Mouse (Mus musculus) G1E (cell line): ENCODE data around the gene Hsd17b2.

Experiments
- CTCF ChIP-seq: IDR thresholded peaks from 2 replicates; pipeline ENCODE4 v1.5.1; 2012; ENCODE audit warnings: low read depth, low read length, inconsistent platforms, mixed read lengths
- GATA1 ChIP-seq: IDR thresholded peaks from 2 replicates; pipeline ENCODE4 v1.6.1; 2012; ENCODE audit warnings: borderline replicate concordance, low read length, inconsistent platforms, mixed read lengths
- GATA2 ChIP-seq: IDR thresholded peaks from 2 replicates; pipeline ENCODE4 v1.6.1; 2012; ENCODE audit warnings: low read depth, low read length, inconsistent platforms, borderline replicate concordance
- POLR2AphosphoS5 ChIP-seq: IDR thresholded peaks from 2 replicates; pipeline ENCODE4 v1.6.1; 2012; ENCODE audit warnings: low read depth, low read length, inconsistent platforms; ENCODE audit not compliant: insufficient replicate concordance

DNA sequence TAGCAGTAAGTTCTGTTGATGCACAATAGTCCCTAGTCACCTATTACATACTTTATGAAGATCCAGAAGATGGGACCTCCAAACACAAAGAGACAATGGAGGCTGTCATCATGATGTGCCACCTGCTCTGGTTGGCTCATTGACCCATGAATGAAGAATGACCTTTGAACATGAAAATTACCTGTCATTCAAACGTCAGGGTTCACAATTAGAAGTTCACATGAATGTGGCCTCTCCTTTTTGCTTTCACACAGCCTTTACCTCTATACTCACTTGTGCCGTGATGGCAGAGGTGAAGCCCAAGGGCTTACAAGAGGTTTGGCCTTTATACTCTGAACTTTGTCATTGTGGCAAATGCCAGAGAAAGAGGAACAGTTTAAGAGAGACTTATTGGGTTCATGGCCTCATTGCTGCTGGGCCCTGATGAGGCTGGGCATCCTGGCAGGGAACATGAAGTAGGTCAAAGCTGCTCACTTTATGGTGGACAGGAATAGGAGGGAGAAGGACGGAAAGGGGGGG lies 35.0 kb downstream of the Hsd17b2 start:
- TF ChIP-seq CTCF (no peak), POLR2AphosphoS5 (no peak), GATA1 (no peak), GATA2 (no peak)
